Mouse (Mus musculus) embryonic facial prominence, embryonic 15.5 days (tissue): ENCODE measurements around the gene Aldh16a1. TPM values are rescaled to one million over a fixed set of nuclear protein-coding genes. Genes with fewer than 3 reads are reported as not detected.

Experiments
- ATAC-seq: fragments of 200-750 bp; cut with Nextera tagmentation; 2 replicates; pipeline ENCODE4 v1.8.0; 2017; ENCODE audit warnings: low read depth, moderate TSS enrichment; ENCODE audit not compliant: insufficient number of reproducible peaks, low FRiP score, low TSS enrichment
- H3K27ac ChIP-seq: fragments of 300-500 bp; sonication (generic); replicated peaks from 2 replicates; pipeline ENCODE4 v1.5.1; 2015; ENCODE audit warnings: mild to moderate bottlenecking, inconsistent platforms
- H3K27me3 ChIP-seq: fragments of 300-500 bp; sonication (generic); 2 replicates; pipeline ENCODE4 v1.6.1; 2015; ENCODE audit warnings: inconsistent platforms
- H3K36me3 ChIP-seq: fragments of 300-500 bp; sonication (generic); 2 replicates; pipeline ENCODE4 v1.6.1; 2015; ENCODE audit warnings: mild to moderate bottlenecking, inconsistent platforms
- H3K4me1 ChIP-seq: fragments of 300-500 bp; sonication (generic); 2 replicates; pipeline ENCODE4 v1.6.1; 2015; ENCODE audit warnings: inconsistent platforms
- H3K4me2 ChIP-seq: fragments of 300-500 bp; sonication (generic); replicated peaks from 2 replicates; pipeline ENCODE4 v1.6.1; 2015; ENCODE audit warnings: mild to moderate bottlenecking, inconsistent platforms
- H3K4me3 ChIP-seq: fragments of 300-500 bp; sonication (generic); replicated peaks from 2 replicates; pipeline ENCODE4 v1.5.1; 2015; ENCODE audit warnings: mild to moderate bottlenecking, inconsistent platforms
- H3K9ac ChIP-seq: fragments of 300-500 bp; sonication (generic); 2 replicates; pipeline ENCODE4 v1.6.1; 2015; ENCODE audit warnings: inconsistent platforms
- H3K9me3 ChIP-seq: fragments of 300-500 bp; sonication (generic); replicated peaks from 2 replicates; pipeline ENCODE4 v1.6.1; 2016; ENCODE audit warnings: inconsistent platforms
- WGBS: fragments of 180-500 bp; shearing (Covaris S2); methylation state at CpG from one replicate; pipeline ENCODE4 v1.1.7; 2015; 5-methylcytosine and 5-hydroxymethylcytosine counted together
- polyA plus RNA-seq: library from polyadenylated mRNA; unstranded; fragments of >200 nt; fragmentation: Nextera tagmentation; extraction: Ambion mirVana; gene quantifications from 2 replicates; pipeline ENCODE4 v1.2.1, GENCODE M21; 2015

The Aldh16a1 gene
- 43.7 and 47.1 TPM in 2 replicates for polyA plus RNA-seq

DNA sequence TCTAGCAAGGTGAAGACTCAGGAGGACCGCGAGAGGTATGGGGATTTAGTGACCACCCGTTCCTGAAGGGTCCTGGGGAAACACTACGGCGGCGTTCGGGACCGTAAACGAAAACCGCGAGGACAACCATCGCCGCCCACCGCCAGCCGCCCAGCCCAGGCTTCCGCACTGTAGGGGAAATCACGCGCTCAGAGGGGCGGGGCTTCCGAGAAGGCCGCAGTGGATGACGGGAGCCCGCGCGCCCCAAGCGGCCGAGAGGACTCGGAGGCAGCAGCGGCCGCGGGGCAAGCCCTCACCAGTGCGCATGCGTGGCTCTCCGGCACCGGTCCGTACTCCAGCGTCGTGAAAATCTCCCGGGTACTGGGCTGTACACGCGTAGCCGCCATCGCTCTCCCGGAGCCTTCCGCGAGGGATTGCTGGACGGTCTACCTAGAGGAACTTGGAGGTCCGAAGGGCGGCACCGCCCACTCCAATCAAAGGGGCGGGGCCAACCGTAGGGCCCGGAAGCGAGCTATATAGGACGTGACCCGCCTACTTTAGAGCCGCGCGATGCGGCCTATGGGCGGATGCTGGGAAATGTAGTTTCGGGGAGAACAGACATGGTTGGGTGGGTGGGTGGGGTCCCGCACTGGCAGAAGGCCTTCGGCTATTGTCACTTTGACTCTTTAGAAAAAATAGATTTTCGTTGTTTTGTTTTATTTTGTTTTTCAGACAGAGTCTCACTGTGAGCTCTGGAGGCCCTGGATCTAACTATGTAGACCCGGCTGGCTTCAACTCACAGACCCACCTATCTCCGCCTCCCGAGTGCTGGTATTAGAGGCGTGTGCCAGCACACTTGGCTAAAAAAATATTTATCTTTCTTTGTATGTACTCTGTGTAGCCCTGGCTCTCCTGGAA is at the start of gene Aldh16a1, which contains the start of gene Pih1d1:
TSS of gene Aldh16a1 (minus strand) at position 489 of the 897 bp plus-strand sequence.
TSS of gene Pih1d1 (plus strand) at position 208 of the 897 bp plus-strand sequence.
- H3K4me2 ChIP-seq: peak within 1 kb of the TSS; percentile 70
- no peaks in the 10 kb centered on the region for H3K27me3 ChIP-seq
- WGBS: 4% methylated on average over 69 of the region's 69 CpGs
- peak within 1 kb of the TSS; percentile 75 for H3K4me3 ChIP-seq
- peak within 1 kb of the TSS; percentile 98 for H3K27ac ChIP-seq
- peak; percentile 96 for ATAC-seq
- H3K36me3 ChIP-seq: peaks cover 17% of the 10 kb centered on the region
- H3K9me3 ChIP-seq: no peaks in the 10 kb centered on the region
- H3K9ac ChIP-seq: peak within 1 kb of the TSS; percentile 84
- peaks cover 26% of the 10 kb centered on the region for H3K4me1 ChIP-seq

DNA sequence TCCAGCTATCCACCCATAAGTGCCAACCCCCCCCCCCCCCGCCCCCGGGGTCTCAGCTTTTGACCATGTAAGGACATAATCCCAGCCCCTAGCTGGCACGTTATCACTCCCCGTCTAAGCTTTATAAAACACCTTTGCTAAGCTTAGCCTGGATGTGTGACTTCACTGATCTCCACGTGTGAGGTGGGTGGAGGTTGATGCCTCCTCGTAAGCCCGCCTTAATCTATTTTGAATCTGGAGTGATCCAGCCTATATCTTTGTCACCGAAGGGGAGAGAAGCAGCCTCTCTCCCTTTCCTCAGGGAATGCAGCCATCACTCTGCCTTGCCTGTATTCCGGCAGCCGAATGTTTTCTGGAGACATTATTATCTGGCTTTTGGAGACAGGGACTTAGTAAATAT is 48.3 kb upstream of the Aldh16a1 start:
- Histone ChIP-seq H3K4me2 (no peak overlapping the region), H3K4me1 (0 out of 2 replicates have a peak, but pooled peaks cover 16% of the 10 kb centered on the region), H3K9me3 (no peaks in the 10 kb centered on the region), H3K4me3 (no peak overlapping the region), H3K27me3 (peaks cover 4% of the 10 kb centered on the region; the same call in 1 of the 2 replicates), H3K27ac (no peak overlapping the region), H3K9ac (no peak overlapping the region), H3K36me3 (no peaks in the 10 kb centered on the region)
- WGBS: 50% methylated on average over 10 of the region's 10 CpGs
- no peak for ATAC-seq

DNA sequence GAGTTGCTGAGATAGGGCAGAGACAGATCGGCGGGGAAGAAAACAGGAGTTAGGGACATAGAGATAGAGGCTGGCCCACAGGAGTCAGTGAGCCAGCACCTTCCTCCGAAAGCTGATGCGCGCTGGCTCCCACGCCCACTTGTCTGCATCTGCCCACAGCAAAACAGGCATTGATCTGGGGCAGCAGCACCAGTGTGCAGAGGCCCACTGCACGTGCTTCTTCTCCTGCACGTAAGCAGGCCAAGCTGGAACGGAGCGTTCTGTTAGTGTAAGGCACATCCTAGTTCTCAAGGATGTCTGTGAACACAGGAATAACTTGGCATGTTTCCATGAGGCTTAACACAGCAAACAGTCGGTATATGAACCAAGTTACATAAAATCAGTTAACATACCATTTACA is 44.6 kb upstream of the Aldh16a1 start:
- Histone ChIP-seq H3K27ac (no peak overlapping the region), H3K4me3 (no peak overlapping the region), H3K4me1 (0 out of 2 replicates have a peak, but pooled peaks cover 10% of the 10 kb centered on the region), H3K4me2 (no peak overlapping the region), H3K9me3 (no peaks in the 10 kb centered on the region), H3K27me3 (peaks cover 4% of the 10 kb centered on the region), H3K36me3 (no peaks in the 10 kb centered on the region), H3K9ac (no peak overlapping the region)
- no peak for ATAC-seq
- 76% methylated on average over 11 of the region's 11 CpGs for WGBS

DNA sequence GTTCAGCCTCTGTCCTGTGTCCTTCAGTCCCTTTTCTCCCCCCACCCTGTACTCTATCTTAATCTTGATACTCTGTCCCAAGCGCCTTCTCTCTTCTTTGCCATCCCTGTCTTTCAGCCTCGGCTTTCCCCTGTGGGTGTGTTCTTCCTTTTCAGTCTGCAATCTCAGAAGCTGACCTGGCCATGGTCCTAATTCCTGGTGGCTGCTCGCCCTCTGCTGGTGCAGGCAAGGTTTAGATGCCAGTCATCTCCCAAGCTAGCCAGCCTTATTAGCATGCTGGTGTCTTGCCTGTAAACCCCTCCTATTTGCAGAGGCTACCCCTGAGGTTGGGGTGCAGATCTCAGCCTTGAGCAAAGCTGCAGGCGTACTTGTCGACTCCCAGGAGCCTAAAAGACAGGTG is 44.1 kb upstream of the Aldh16a1 start:
- WGBS: 10% methylated on average over 5 of the region's 5 CpGs
- Histone ChIP-seq H3K9me3 (no peaks in the 10 kb centered on the region), H3K27ac (no peak overlapping the region), H3K4me2 (no peak overlapping the region), H3K36me3 (no peaks in the 10 kb centered on the region), H3K4me1 (0 out of 2 replicates have a peak, but pooled peaks cover 10% of the 10 kb centered on the region), H3K27me3 (peaks cover 4% of the 10 kb centered on the region), H3K4me3 (no peak overlapping the region), H3K9ac (no peak overlapping the region)
- no peak for ATAC-seq

DNA sequence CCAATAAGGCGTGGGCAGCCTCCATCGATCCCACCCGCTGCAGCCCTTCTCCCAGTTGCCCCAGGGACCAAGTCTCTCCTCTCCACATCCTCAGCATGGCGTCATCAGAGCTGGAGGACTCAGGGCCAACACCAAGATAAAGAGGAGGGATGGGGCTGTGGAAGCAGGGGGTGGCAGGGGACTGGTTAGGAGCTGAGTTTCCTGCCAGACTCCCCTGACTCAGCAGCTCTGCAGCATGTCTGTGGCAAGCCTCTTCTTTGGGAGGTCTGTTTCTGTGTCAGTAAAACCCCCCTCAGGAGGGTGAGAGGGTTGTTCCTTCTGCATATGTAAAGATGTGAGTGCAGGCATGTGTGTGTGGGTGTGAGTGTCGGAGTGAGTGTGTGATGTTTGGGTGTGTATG is 42.6 kb upstream of the Aldh16a1 start:
- Histone ChIP-seq H3K4me1 (peaks cover 12% of the 10 kb centered on the region; the same call in 1 of the 2 replicates), H3K4me3 (no peak overlapping the region), H3K4me2 (no peak overlapping the region), H3K36me3 (no peaks in the 10 kb centered on the region), H3K9me3 (no peaks in the 10 kb centered on the region), H3K9ac (no peak overlapping the region), H3K27ac (no peak overlapping the region), H3K27me3 (no peaks in the 10 kb centered on the region; the same call in 1 of the 2 replicates)
- WGBS: 59% methylated on average over 5 of the region's 5 CpGs
- ATAC-seq: no peak

DNA sequence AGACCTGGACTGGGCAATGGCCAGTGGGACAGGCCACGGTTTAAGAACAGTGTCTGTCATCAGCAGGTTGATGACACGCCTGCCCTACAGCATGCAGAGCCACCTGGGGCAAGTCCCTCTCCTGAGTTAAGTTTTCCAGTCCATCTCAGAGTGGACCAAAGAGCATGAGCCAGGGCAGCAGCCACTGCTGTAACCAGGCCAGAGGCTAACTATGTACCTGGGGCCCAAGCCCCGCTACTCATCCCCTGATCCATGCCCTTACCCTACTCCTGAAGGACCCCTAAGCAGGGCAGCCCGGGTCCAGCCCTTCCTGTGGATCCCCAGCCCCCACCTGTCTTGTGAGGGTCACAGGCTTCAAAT is 41.8 kb upstream of the Aldh16a1 start:
- ATAC-seq: no peak
- H3K27ac ChIP-seq: no peak overlapping the region
- no peak overlapping the region for H3K4me2 ChIP-seq
- 77% methylated on average over 4 of the region's 4 CpGs for WGBS
- H3K9ac ChIP-seq: 0 out of 2 replicates have a peak overlapping the region, but pooled peaks have one; percentile 21
- H3K4me3 ChIP-seq: no peak overlapping the region
- H3K27me3 ChIP-seq: peaks cover under 1% of the 10 kb centered on the region; the same call in 1 of the 2 replicates
- H3K9me3 ChIP-seq: no peaks in the 10 kb centered on the region
- peaks cover 18% of the 10 kb centered on the region for H3K4me1 ChIP-seq
- H3K36me3 ChIP-seq: no peaks in the 10 kb centered on the region

DNA sequence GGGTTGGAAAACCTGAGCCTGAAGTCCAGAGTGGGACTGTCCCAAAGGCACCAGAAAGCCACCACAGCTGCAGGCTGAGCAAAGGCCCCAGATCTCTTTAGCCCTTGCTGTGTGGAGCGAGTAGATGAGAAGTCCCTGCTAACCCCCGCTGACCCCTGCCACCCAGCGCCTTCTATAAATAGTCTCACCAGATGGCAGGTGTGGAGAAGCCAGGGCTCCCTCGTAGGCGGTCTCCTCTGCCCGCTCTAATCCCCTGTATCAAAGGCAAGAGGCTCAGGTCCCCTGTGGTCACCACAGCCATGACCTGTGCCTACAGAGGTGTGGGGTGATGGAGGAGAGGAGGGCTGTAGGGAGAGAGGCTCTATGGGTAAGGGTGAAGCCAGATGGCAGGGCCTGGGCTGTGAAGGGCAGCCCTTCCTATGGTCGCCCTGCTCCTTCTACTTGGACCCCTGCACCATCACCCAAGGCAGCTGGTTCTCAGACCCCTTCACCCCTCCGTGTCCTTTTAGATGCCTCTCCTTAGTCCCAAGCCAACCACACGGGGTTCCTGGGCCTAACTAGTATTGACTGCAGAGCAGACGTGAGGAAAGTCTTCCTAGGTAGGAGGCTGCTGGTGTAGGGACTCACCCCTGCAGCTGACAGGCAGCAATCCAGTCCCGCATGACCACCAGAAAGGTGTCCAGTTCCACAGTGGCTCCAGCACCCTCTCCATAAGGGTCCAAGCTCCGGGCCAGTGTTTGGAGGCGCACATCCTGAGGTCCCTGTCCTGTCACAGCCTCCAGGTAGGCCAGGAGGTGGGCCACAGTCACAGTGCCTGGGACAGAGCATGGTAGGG is 41.2 kb upstream of the Aldh16a1 start:
- no peak for ATAC-seq
- Histone ChIP-seq H3K27me3 (peaks cover 5% of the 10 kb centered on the region; the same call in 1 of the 2 replicates), H3K27ac (no peak overlapping the region), H3K9ac (0 out of 2 replicates have a peak overlapping the region, but pooled peaks have one; percentile 21), H3K9me3 (no peaks in the 10 kb centered on the region), H3K4me3 (no peak overlapping the region), H3K4me2 (no peak overlapping the region), H3K4me1 (peaks cover 18% of the 10 kb centered on the region), H3K36me3 (no peaks in the 10 kb centered on the region)
- 60% methylated on average over 13 of the region's 13 CpGs for WGBS

DNA sequence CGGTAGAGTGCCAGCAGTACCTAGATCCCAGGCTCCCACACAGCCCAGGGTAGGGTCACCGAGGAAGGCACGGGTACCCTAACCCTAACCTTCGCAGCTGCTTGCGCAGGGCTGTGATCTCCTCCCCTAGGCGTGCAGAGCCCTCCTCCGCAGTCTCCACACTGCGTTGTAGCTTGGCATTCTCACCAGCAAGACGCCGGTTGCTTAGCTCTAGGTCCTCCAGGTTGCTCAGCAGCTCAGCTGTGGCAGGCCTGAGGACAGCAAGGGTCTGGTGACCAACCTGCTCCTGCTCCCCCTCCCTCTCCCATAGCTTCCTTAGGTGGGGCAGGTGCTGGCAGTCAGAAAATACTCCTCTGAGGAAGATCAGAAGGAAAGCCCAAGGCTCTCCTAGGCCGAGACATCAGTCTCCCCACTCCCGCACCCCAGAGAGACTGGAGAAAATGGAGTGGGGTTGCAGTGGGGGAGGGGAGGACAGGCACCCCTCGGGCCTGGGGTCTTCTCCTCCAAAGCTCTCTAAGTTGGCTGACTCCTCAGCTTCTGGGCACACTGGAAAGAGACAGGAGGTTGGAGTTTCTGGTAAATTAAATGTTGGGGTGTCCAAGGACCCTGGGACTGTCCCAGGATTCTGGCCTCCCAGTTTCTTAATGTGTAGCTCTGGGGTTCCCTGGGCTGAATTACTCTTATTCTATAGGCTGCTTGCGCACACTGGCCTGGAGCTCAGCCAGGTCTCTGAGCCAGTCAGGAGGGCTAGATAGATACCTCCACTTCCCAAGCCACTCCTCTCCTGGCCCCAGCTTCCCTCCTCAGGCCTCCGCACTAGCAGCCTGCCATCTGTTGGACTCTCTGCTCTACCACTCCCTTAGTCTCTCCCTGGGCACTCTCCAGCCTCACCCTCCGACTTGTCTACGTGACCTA is 39.7 kb upstream of the Aldh16a1 start:
- Histone ChIP-seq H3K4me1 (peaks cover 18% of the 10 kb centered on the region), H3K9me3 (no peaks in the 10 kb centered on the region), H3K9ac (no peak overlapping the region), H3K27ac (no peak overlapping the region), H3K36me3 (no peaks in the 10 kb centered on the region), H3K4me3 (no peak overlapping the region), H3K27me3 (peaks cover 14% of the 10 kb centered on the region), H3K4me2 (no peak overlapping the region)
- no peak for ATAC-seq
- WGBS: 66% methylated on average over 17 of the region's 17 CpGs

DNA sequence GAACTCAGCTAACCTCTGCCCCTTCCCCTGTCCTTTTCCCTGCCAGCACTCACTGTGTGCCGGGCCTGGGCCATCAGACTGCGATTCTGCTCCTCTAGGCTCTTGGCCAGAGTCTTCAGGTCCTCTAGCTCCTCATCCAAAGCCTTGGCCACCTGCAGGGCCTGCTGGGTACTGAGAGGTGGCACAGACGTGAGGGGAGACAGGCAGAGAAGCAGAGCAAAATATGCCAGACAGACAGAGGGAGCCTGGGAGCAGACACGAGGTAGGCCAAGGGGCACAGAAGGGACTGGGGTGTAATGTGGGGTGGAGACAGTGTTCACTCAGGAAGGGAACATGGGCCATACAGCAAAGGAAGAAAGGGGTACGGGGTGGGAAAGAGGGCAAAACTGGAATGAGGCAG is 39.0 kb upstream of the Aldh16a1 start:
- Histone ChIP-seq H3K4me3 (no peak overlapping the region), H3K9me3 (no peaks in the 10 kb centered on the region), H3K27ac (no peak overlapping the region), H3K4me2 (no peak overlapping the region), H3K9ac (no peak overlapping the region), H3K27me3 (peaks cover 21% of the 10 kb centered on the region), H3K36me3 (no peaks in the 10 kb centered on the region), H3K4me1 (peaks cover 15% of the 10 kb centered on the region)
- ATAC-seq: no peak
- 67% methylated on average over 5 of the region's 5 CpGs for WGBS

DNA sequence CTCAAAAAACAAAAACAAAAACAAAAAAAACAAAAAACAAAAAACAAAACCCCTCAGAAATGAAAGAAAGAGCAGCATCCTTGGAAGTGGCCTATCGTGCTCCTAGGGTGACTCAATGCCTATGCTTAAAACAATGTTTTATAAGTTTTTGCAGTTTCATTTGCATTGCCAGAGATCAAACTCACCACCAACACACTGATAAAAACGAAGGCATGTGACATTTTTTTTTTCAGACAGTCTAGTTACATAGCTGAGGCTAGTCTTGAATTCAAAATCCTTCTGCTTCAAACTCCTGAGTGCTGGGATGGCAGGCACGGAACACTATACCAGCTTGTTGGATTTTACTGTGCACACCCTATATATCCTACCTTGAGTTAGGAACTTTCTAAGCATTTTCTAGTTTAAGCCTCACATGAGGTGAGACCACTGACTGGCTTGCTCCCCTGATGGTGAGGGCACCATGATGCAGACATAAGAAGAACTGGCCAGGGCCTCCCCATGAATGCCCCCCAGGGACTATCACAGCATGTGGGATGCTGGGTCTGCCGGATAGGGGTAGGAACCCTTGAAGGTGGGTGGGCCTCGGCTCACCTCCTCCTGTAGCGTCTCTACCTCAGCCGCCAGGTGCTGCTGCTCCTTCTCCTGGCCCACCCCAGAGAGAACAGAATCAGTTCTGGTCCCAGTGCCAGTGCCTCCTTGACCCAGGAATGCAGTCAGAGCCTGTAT is 38.4 kb upstream of the Aldh16a1 start:
- WGBS: 76% methylated on average over 7 of the region's 7 CpGs
- no peak overlapping the region for H3K27ac ChIP-seq
- H3K4me1 ChIP-seq: peaks cover 9% of the 10 kb centered on the region
- H3K9me3 ChIP-seq: no peaks in the 10 kb centered on the region
- peaks cover 26% of the 10 kb centered on the region for H3K27me3 ChIP-seq
- no peak overlapping the region for H3K4me3 ChIP-seq
- no peak overlapping the region for H3K4me2 ChIP-seq
- no peak overlapping the region for H3K9ac ChIP-seq
- ATAC-seq: no peak
- no peaks in the 10 kb centered on the region for H3K36me3 ChIP-seq
